Mouse (Mus musculus): ENCODE measurements at regions not wholly inside any gene's neighbourhood (a gene's known extent, or its start where the extent isn't known, plus 50 kb on each side); places are given as distances from the start of the nearest gene placed in this dataset.
A peak's percentile ranks its signal among the peaks of the same experiment; 100 is the strongest.

- ATAC-seq (ENCODE audit: low FRiP score) = no peak
- Histone ChIP-seq H3K4me1 (no peaks in the 10 kb centered on the region), H3K27ac (no peak overlapping the region), H3K9me3 (replicated peaks) (no peaks in the 10 kb centered on the region), H3K27me3 (no peaks in the 10 kb centered on the region), H3K36me3 (no peaks in the 10 kb centered on the region), H3K9ac (no peak overlapping the region), H3K4me2 (replicated peaks) (no peak overlapping the region), H3K4me3 (no peak overlapping the region)
- WGBS = 91% methylated on average over 9 of the region's 9 CpGs
Observed at GRCm38 (mm10) chr14:105403256-105403655, 144.9 kb downstream of the Ndfip2 start.

- Histone ChIP-seq H3K27me3 (no peaks in the 10 kb centered on the region), H3K9ac (no peak overlapping the region), H3K4me2 (replicated peaks) (no peak overlapping the region), H3K4me3 (no peak overlapping the region), H3K9me3 (replicated peaks) (no peaks in the 10 kb centered on the region), H3K27ac (no peak overlapping the region), H3K36me3 (no peaks in the 10 kb centered on the region), H3K4me1 (no peaks in the 10 kb centered on the region)
- 94% methylated on average over 10 of the region's 10 CpGs for WGBS
- ATAC-seq (ENCODE audit: low FRiP score) = no peak
Observed at GRCm38 (mm10) chr14:105402556-105402955, 144.2 kb downstream of the Ndfip2 start.

- no peak overlapping the region for H3K27ac ChIP-seq
- 29% methylated on average over 8 of the region's 8 CpGs for WGBS
- no peaks in the 10 kb centered on the region for H3K27me3 ChIP-seq
- H3K4me1 ChIP-seq = no peaks in the 10 kb centered on the region
- no peaks in the 10 kb centered on the region for H3K9me3 ChIP-seq (replicated peaks)
- no peaks in the 10 kb centered on the region for H3K36me3 ChIP-seq
- no peak overlapping the region for H3K4me3 ChIP-seq
- H3K9ac ChIP-seq = no peak overlapping the region
- peak; percentile 76; the same call in 1 of the 2 replicates for ATAC-seq (ENCODE audit: low FRiP score)
- H3K4me2 ChIP-seq (replicated peaks) = no peak overlapping the region
Observed at GRCm38 (mm10) chr14:105397467-105397866, 139.1 kb downstream of the Ndfip2 start.

GRCm38 (mm10) chr14:105392079-105392813 is 133.9 kb downstream of the Ndfip2 start:
- no peaks in the 10 kb centered on the region for H3K9me3 ChIP-seq (replicated peaks)
- no peaks in the 10 kb centered on the region for H3K4me1 ChIP-seq
- H3K4me2 ChIP-seq (replicated peaks) = no peak overlapping the region
- ATAC-seq (ENCODE audit: low FRiP score) = no peak
- no peak overlapping the region for H3K9ac ChIP-seq
- no peak overlapping the region for H3K27ac ChIP-seq
- WGBS = 91% methylated on average over 21 of the region's 21 CpGs
- H3K4me3 ChIP-seq = no peak overlapping the region
- no peaks in the 10 kb centered on the region for H3K36me3 ChIP-seq
- no peaks in the 10 kb centered on the region for H3K27me3 ChIP-seq

GRCm38 (mm10) chr14:105391430-105391829 is 133.1 kb downstream of the Ndfip2 start:
- Histone ChIP-seq H3K9me3 (replicated peaks) (no peaks in the 10 kb centered on the region), H3K27me3 (no peaks in the 10 kb centered on the region), H3K4me1 (no peaks in the 10 kb centered on the region), H3K27ac (no peak overlapping the region), H3K36me3 (no peaks in the 10 kb centered on the region), H3K4me2 (replicated peaks) (no peak overlapping the region), H3K4me3 (no peak overlapping the region), H3K9ac (no peak overlapping the region)
- 84% methylated on average over 11 of the region's 11 CpGs for WGBS
- no peak for ATAC-seq (ENCODE audit: low FRiP score)

GRCm38 (mm10) chr14:105385119-105385518 is 126.7 kb downstream of the Ndfip2 start:
- Histone ChIP-seq H3K36me3 (no peaks in the 10 kb centered on the region), H3K27ac (no peak overlapping the region), H3K4me1 (no peaks in the 10 kb centered on the region), H3K27me3 (no peaks in the 10 kb centered on the region), H3K9me3 (replicated peaks) (no peaks in the 10 kb centered on the region), H3K4me2 (replicated peaks) (no peak overlapping the region), H3K9ac (no peak overlapping the region), H3K4me3 (no peak overlapping the region)
- no peak for ATAC-seq (ENCODE audit: low FRiP score)
- WGBS = 79% methylated on average over 4 of the region's 4 CpGs

GRCm38 (mm10) chr14:105383382-105383781 is 125.0 kb downstream of the Ndfip2 start:
- no peak overlapping the region for H3K4me3 ChIP-seq
- H3K9ac ChIP-seq = no peak overlapping the region
- H3K27ac ChIP-seq = no peak overlapping the region
- no peaks in the 10 kb centered on the region for H3K9me3 ChIP-seq (replicated peaks)
- H3K27me3 ChIP-seq = no peaks in the 10 kb centered on the region
- no peaks in the 10 kb centered on the region for H3K4me1 ChIP-seq
- H3K36me3 ChIP-seq = no peaks in the 10 kb centered on the region
- 79% methylated on average over 5 of the region's 5 CpGs for WGBS
- no peak overlapping the region for H3K4me2 ChIP-seq (replicated peaks)
- no peak for ATAC-seq (ENCODE audit: low FRiP score)

- H3K36me3 ChIP-seq = no peaks in the 10 kb centered on the region
Observed at GRCm38 (mm10) chr14:105380101-105380500, 121.7 kb downstream of the Ndfip2 start.

GRCm38 (mm10) chr14:105377770-105378169 is 119.4 kb downstream of the Ndfip2 start:
- ATAC-seq (ENCODE audit: low FRiP score) = no peak
- Histone ChIP-seq H3K4me1 (0 out of 2 replicates have a peak, but pooled peaks cover 3% of the 10 kb centered on the region), H3K4me2 (replicated peaks) (no peak overlapping the region), H3K9me3 (replicated peaks) (no peaks in the 10 kb centered on the region), H3K9ac (no peak overlapping the region), H3K36me3 (no peaks in the 10 kb centered on the region), H3K27me3 (no peaks in the 10 kb centered on the region), H3K4me3 (no peak overlapping the region), H3K27ac (no peak overlapping the region)
- WGBS = 47% methylated on average over 5 of the region's 5 CpGs

More at GRCm38 (mm10) chr14:105380101-105380500, 121.7 kb downstream of the Ndfip2 start:
- ATAC-seq (ENCODE audit: low FRiP score) = no peak
- Histone ChIP-seq H3K27me3 (no peaks in the 10 kb centered on the region), H3K4me1 (0 out of 2 replicates have a peak, but pooled peaks cover 3% of the 10 kb centered on the region), H3K4me2 (replicated peaks) (no peak overlapping the region), H3K4me3 (no peak overlapping the region), H3K9me3 (replicated peaks) (no peaks in the 10 kb centered on the region), H3K27ac (no peak overlapping the region), H3K9ac (no peak overlapping the region)
- 83% methylated on average over 4 of the region's 4 CpGs for WGBS

GRCm38 (mm10) chr14:105377035-105377621 is 118.8 kb downstream of the Ndfip2 start:
- no peaks in the 10 kb centered on the region for H3K36me3 ChIP-seq
- no peak overlapping the region for H3K27ac ChIP-seq
- ATAC-seq (ENCODE audit: low FRiP score) = no peak
- 64% methylated on average over 4 of the region's 4 CpGs for WGBS
- no peak overlapping the region for H3K4me2 ChIP-seq (replicated peaks)
- no peaks in the 10 kb centered on the region for H3K27me3 ChIP-seq
- H3K9ac ChIP-seq = no peak overlapping the region
- 0 out of 2 replicates have a peak, but pooled peaks cover 3% of the 10 kb centered on the region for H3K4me1 ChIP-seq
- no peak overlapping the region for H3K4me3 ChIP-seq
- H3K9me3 ChIP-seq (replicated peaks) = no peaks in the 10 kb centered on the region

- H3K9ac ChIP-seq = no peak overlapping the region
- H3K4me3 ChIP-seq = no peak overlapping the region
- 86% methylated on average over 5 of the region's 5 CpGs for WGBS
- no peaks in the 10 kb centered on the region for H3K9me3 ChIP-seq (replicated peaks)
- no peaks in the 10 kb centered on the region for H3K36me3 ChIP-seq
- H3K4me2 ChIP-seq (replicated peaks) = no peak overlapping the region
- ATAC-seq (ENCODE audit: low FRiP score) = no peak
- H3K27ac ChIP-seq = no peak overlapping the region
- H3K4me1 ChIP-seq = no peaks in the 10 kb centered on the region
- H3K27me3 ChIP-seq = no peaks in the 10 kb centered on the region
Observed at GRCm38 (mm10) chr14:105369637-105370435, 111.5 kb downstream of the Ndfip2 start.

- Histone ChIP-seq H3K27ac (no peak overlapping the region), H3K4me1 (no peaks in the 10 kb centered on the region), H3K4me2 (replicated peaks) (no peak overlapping the region), H3K9ac (no peak overlapping the region), H3K36me3 (no peaks in the 10 kb centered on the region), H3K4me3 (no peak overlapping the region), H3K27me3 (no peaks in the 10 kb centered on the region), H3K9me3 (replicated peaks) (no peaks in the 10 kb centered on the region)
- no peak for ATAC-seq (ENCODE audit: low FRiP score)
- WGBS = 81% methylated on average over 6 of the region's 6 CpGs
Observed at GRCm38 (mm10) chr14:105360530-105360929, 102.2 kb downstream of the Ndfip2 start.
